20 mouse cellular contexts compared by ENCODE assay signal in the genomic region with DNA sequence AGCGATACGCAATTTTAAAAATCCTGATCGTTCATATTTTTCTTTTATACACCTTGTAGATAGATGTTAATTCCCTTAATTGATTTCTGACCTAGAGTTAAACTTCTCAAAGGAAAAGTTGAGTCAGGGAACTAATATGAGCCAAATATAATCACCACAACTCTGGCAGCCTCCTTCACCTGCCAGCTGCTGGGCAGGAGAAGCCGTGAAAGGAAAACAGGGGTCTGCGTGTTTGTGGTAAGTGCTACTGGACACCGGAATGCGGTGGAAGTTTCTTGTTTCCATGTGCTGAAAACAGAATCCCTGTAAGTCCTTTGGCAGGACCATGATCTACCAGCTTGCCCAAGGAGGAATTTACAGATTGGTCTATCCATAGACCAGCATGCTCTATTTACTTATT.
"Had no signal": no experiment of that assay in that cellular context is flagged by ENCODE, and none has a peak within 500 bp of the region (broad histone marks: within the 10 kb centered on the region; RNA-seq: fewer than 3 reads in every experiment).

No protein-coding gene starts in this region.

- H3K4me3 ChIP-seq: midbrain, embryonic 10.5 days; midbrain, embryonic 12.5 days; neural tube, embryonic 13.5 days; neural tube, embryonic 15.5 days; stomach, embryonic 15.5 days had no signal

- H3K27me3 ChIP-seq: midbrain, embryonic 12.5 days; neural tube, embryonic 13.5 days; neural tube, embryonic 15.5 days; stomach, embryonic 15.5 days had no signal

- H3K4me1 ChIP-seq: midbrain, embryonic 10.5 days; midbrain, embryonic 12.5 days; neural tube, embryonic 13.5 days; neural tube, embryonic 15.5 days; stomach, embryonic 15.5 days had no signal

- H3K27ac ChIP-seq: liver, embryonic 14.5 days; midbrain, embryonic 10.5 days; midbrain, embryonic 12.5 days; neural tube, embryonic 13.5 days; neural tube, embryonic 15.5 days; stomach, embryonic 15.5 days had no signal

- H3K4me2 ChIP-seq: lung, embryonic 14.5 days; midbrain, embryonic 12.5 days; neural tube, embryonic 13.5 days; neural tube, embryonic 15.5 days; stomach, embryonic 15.5 days had no signal

- DNase-seq: lung, adult 18-20 months; lung, embryonic 14.5 days; lung, postnatal 10 days; lung, postnatal 4 days; midbrain, embryonic 14.5 days; retina, postnatal 1 day; right cerebral cortex, adult 18-20 months; right cerebral cortex, postnatal 25 days; right cerebral cortex, postnatal 4 days; spleen, adult 18-20 months; thymus, adult 2 months; thymus, postnatal 25 days; thymus, postnatal 4 days had no signal

- H3K9ac ChIP-seq: liver, embryonic 14.5 days; lung, embryonic 14.5 days; midbrain, embryonic 12.5 days; neural tube, embryonic 13.5 days; neural tube, embryonic 15.5 days; stomach, embryonic 15.5 days had no signal

- H3K9me3 ChIP-seq: midbrain, embryonic 10.5 days; midbrain, embryonic 12.5 days; neural tube, embryonic 13.5 days; neural tube, embryonic 15.5 days; stomach, embryonic 15.5 days had no signal

- H3K36me3 ChIP-seq: midbrain, embryonic 10.5 days; midbrain, embryonic 12.5 days; neural tube, embryonic 13.5 days; neural tube, embryonic 15.5 days; stomach, embryonic 15.5 days had no signal

- ATAC-seq: midbrain, embryonic 16.5 days had no signal
